Mouse (Mus musculus) cortical plate, adult 2 months (tissue): ENCODE results near the gene Ccdc92. TPM values are rescaled to one million over a fixed set of nuclear protein-coding genes. Genes with fewer than 3 reads are reported as not detected.

Source experiments
- H3K27ac ChIP-seq: fragments of 200-500 bp; 2 replicates; pipeline ENCODE4 v1.5.1; 2012; ENCODE audit warnings: low read length, control low read depth, inconsistent platforms; ENCODE audit not compliant: insufficient read depth
- H3K4me1 ChIP-seq: fragments of 200-500 bp; 2 replicates; pipeline ENCODE4 v1.6.1; 2011; ENCODE audit warnings: low read length; ENCODE audit not compliant: control insufficient read depth, insufficient read depth
- H3K4me3 ChIP-seq: fragments of 200-500 bp; 2 replicates; pipeline ENCODE4 v1.5.1; 2011; ENCODE audit warnings: mild to moderate bottlenecking, low read length, control low read depth; ENCODE audit not compliant: insufficient read depth
- CTCF ChIP-seq: fragments of 200-500 bp; IDR thresholded peaks from 2 replicates; pipeline ENCODE4 v1.5.1; 2011; ENCODE audit warnings: mild to moderate bottlenecking, control low read depth, low read length; ENCODE audit not compliant: insufficient read depth; ENCODE audit errors: extremely low read depth
- POLR2A ChIP-seq: fragments of 200-500 bp; IDR thresholded peaks from 2 replicates; pipeline ENCODE4 v1.6.1; 2011; ENCODE audit warnings: mild to moderate bottlenecking, low read length, control low read depth; ENCODE audit not compliant: insufficient read depth; ENCODE audit errors: extremely low read depth
- polyA plus RNA-seq: library from polyadenylated mRNA; depleted of rRNA; stranded (reverse); fragments of >200 nt; gene quantifications from 2 replicates; pipeline ENCODE4 v1.2.3, GENCODE M21; 2012

Ccdc92 gene
- polyA plus RNA-seq, 1 experiment, result 98.3 TPM

DNA sequence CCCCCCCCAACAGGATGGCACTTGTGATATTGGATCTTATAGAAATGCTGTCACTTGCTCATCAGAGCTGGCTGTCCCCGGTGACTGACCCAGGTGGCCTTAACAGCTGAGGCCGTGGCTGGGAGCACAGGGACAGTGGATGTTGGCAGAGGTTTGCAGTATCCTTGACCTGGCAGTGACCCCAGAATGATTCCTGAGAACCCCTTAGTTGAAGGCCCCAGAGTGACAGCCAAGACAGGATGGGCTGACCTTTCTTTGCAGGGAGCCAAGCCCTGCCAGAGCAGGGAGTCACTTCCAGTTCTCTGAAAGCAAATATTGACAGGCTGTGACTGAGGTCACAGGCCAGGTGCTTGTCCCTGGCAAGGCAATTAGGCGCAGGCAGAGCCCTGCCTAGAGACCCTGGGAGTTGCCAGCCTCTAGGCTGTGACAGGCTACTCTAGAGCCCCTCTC is 29.7 kb upstream of the Ccdc92 start:
- Histone ChIP-seq H3K27ac (no peak overlapping the region), H3K4me3 (no peak overlapping the region), H3K4me1 (no peaks in the 10 kb centered on the region)
- no peak for TF ChIP-seq POLR2A
- TF ChIP-seq CTCF, result no peak

DNA sequence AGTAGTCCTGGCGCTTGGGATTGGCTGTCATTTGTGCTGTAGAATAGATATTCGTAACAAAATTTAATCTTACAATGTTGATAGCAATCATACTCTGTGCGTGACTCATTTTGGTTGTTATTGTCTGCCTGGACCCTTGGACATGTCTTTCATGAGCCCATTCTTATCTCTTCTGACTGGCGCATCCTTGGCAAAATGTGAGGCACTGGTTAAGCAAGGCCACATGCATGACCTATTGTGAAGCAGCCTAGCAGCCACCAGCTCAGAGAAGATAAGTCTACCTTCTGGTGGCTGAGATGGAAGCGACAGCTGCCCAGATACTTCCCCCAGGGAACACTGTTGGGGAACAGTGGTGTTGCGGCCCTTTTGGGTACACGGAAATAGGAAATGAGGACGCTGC is 26.4 kb upstream of the Ccdc92 start:
- Histone ChIP-seq H3K27ac (no peak overlapping the region), H3K4me1 (peaks cover 4% of the 10 kb centered on the region; the same call in 1 of the 2 replicates), H3K4me3 (no peak overlapping the region)
- no peak for TF ChIP-seq POLR2A
- TF ChIP-seq CTCF, result no peak

DNA sequence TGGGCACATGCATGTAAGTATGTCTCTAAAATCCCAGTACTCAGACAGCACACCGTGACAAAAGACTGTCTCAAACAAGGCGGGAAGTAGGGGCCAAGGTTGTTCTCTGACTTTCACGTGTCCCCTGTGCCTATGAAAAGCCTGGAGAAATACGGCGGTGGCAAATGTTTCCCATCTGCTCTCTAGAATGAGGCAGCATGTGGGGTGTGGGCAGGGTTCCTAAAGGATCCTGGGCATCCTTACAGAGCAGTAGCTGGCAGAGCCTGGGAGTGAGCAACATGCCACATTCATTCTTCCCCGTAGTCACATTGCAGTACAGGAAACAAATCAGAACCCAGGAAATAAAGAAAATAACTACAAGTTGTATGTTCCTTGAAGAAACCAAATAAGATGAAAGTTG is 21.7 kb upstream of the Ccdc92 start:
- no peak overlapping the region for H3K27ac ChIP-seq

GRCm38 (mm10) chr5:124879801-124880200 is 17.6 kb upstream of the Ccdc92 start:
- Histone ChIP-seq H3K4me1 (peaks cover 8% of the 10 kb centered on the region), H3K4me3 (no peak overlapping the region), H3K27ac (no peak overlapping the region)
- no peak for TF ChIP-seq CTCF
- TF ChIP-seq POLR2A, result no peak

More for the DNA sequence above, 21.7 kb upstream of the Ccdc92 start:
- Histone ChIP-seq H3K4me1 (peaks cover 8% of the 10 kb centered on the region), H3K4me3 (no peak overlapping the region)
- TF ChIP-seq CTCF (no peak), POLR2A (no peak)

- Histone ChIP-seq H3K4me3 (no peak overlapping the region), H3K27ac (no peak overlapping the region), H3K4me1 (peaks cover 7% of the 10 kb centered on the region)
- TF ChIP-seq CTCF (no peak), POLR2A (no peak)
Observed at GRCm38 (mm10) chr5:124879251-124879650, 17.0 kb upstream of the Ccdc92 start.

GRCm38 (mm10) chr5:124873890-124874601 is 11.8 kb upstream of the Ccdc92 start:
- TF ChIP-seq POLR2A (no peak), CTCF (no peak)
- H3K4me1 ChIP-seq, result peaks cover 3% of the 10 kb centered on the region
- H3K4me3 ChIP-seq, result no peak overlapping the region
- H3K27ac ChIP-seq, result no peak overlapping the region

- Histone ChIP-seq H3K4me1 (peaks cover 3% of the 10 kb centered on the region), H3K4me3 (no peak overlapping the region), H3K27ac (no peak overlapping the region)
- TF ChIP-seq POLR2A (no peak), CTCF (no peak)
Observed at GRCm38 (mm10) chr5:124873096-124873495, 10.9 kb upstream of the Ccdc92 start.

DNA sequence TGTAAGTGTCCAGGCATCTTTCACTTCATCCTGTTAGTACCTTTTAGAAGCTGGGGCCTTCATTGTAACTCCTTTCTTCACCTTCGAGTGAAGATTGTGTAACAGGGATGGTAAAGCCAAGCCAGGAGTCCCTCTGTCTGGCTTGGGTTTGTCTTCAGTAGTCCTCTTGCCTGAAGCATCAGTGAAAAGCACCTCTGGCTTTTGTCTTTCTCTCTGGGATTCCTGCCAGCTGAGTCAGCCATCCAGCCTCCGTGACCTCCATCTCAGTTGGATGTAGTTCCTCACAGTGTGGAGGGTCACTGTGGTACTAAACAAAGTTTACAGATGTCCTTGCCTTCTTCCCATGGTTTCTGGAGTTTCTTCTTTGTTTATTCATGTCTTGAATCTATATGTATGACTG is 9.8 kb upstream of the Ccdc92 start:
- TF ChIP-seq POLR2A (no peak), CTCF (no peak)

GRCm38 (mm10) chr5:124868981-124869380 is 6.8 kb upstream of the Ccdc92 start:
- Histone ChIP-seq H3K4me3 (no peak overlapping the region), H3K4me1 (peaks cover 4% of the 10 kb centered on the region), H3K27ac (no peak overlapping the region)
- TF ChIP-seq POLR2A (no peak), CTCF (peak; percentile 90)

More for the DNA sequence above, 9.8 kb upstream of the Ccdc92 start:
- H3K4me3 ChIP-seq, result no peak overlapping the region
- H3K27ac ChIP-seq, result no peak overlapping the region
- peaks cover 3% of the 10 kb centered on the region for H3K4me1 ChIP-seq

- Histone ChIP-seq H3K4me3 (peak overlapping the region; percentile 97), H3K27ac (no peak overlapping the region), H3K4me1 (peaks cover 12% of the 10 kb centered on the region)
- TF ChIP-seq POLR2A (no peak), CTCF (no peak)
Observed at GRCm38 (mm10) chr5:124862871-124863741, 882 bp upstream of the Ccdc92 start.
